In genomic region chr3:116904158-116904557, GRCm38 (mm10) we compare ENCODE assay signal across 8 mouse cellular contexts. TPM values are rescaled to one million over a fixed set of nuclear protein-coding genes. Genes with fewer than 3 reads are reported as not detected.
DNase-seq lines count a peak whose midpoint lies in the region; ATAC-seq and TF ChIP-seq lines count a peak whose summit lies in the region.

No protein-coding gene starts in this region.

- H3K9ac ChIP-seq in intestine, postnatal 0 days (ENCODE audit: low read depth, low read length) = no peak overlapping the region
- no peak overlapping the region for H3K9ac ChIP-seq in intestine, embryonic 16.5 days (ENCODE audit: low read depth, low read length)
- no peak overlapping the region for H3K9ac ChIP-seq in forebrain, embryonic 14.5 days (ENCODE audit: low read length)
- H3K9ac ChIP-seq in hindbrain, embryonic 13.5 days = no peak overlapping the region
- H3K9ac ChIP-seq in midbrain, embryonic 13.5 days (replicated peaks) = no peak overlapping the region; the same call in 1 of the 2 replicates

- H3K27me3 ChIP-seq in intestine, postnatal 0 days (replicated peaks; ENCODE audit: control insufficient read depth, insufficient read depth, low read length) = no peaks in the 10 kb centered on the region
- no peaks in the 10 kb centered on the region for H3K27me3 ChIP-seq in intestine, embryonic 16.5 days (replicated peaks; ENCODE audit: control insufficient read depth, insufficient read depth, low read length)
- H3K27me3 ChIP-seq in forebrain, embryonic 14.5 days (replicated peaks; ENCODE audit: control insufficient read depth, insufficient read depth, low read length) = no peaks in the 10 kb centered on the region
- H3K27me3 ChIP-seq in hindbrain, embryonic 13.5 days = no peaks in the 10 kb centered on the region
- no peaks in the 10 kb centered on the region for H3K27me3 ChIP-seq in midbrain, embryonic 13.5 days

- H3K4me1 ChIP-seq in intestine, postnatal 0 days (replicated peaks; ENCODE audit: control insufficient read depth, insufficient read depth, low read length) = no peaks in the 10 kb centered on the region
- H3K4me1 ChIP-seq in intestine, embryonic 16.5 days (ENCODE audit: control insufficient read depth, insufficient read depth, low read length) = no peaks in the 10 kb centered on the region
- no peaks in the 10 kb centered on the region for H3K4me1 ChIP-seq in forebrain, embryonic 14.5 days (ENCODE audit: control insufficient read depth, insufficient read depth, low read length)
- 0 out of 2 replicates have a peak, but pooled peaks cover 3% of the 10 kb centered on the region for H3K4me1 ChIP-seq in hindbrain, embryonic 13.5 days (replicated peaks)
- peaks cover 4% of the 10 kb centered on the region; the same call in 1 of the 2 replicates for H3K4me1 ChIP-seq in midbrain, embryonic 13.5 days (replicated peaks)

- intact Hi-C loops in left cerebral cortex, adult 2 months (cut with DNase I) = loop anchor here (1.0 to 5.0 kb wide), 3 partner anchors 217 to 883 kb away; no protein-coding TSS in a partner anchor

- H3K36me3 ChIP-seq in intestine, postnatal 0 days (ENCODE audit: control insufficient read depth, insufficient read depth) = peaks cover 10% of the 10 kb centered on the region; the same call in 1 of the 2 replicates
- no peaks in the 10 kb centered on the region for H3K36me3 ChIP-seq in intestine, embryonic 16.5 days (ENCODE audit: control insufficient read depth, insufficient read depth, low read length)
- no peaks in the 10 kb centered on the region for H3K36me3 ChIP-seq in forebrain, embryonic 14.5 days (ENCODE audit: control insufficient read depth, insufficient read depth, low read length)
- H3K36me3 ChIP-seq in hindbrain, embryonic 13.5 days = no peaks in the 10 kb centered on the region
- no peaks in the 10 kb centered on the region for H3K36me3 ChIP-seq in midbrain, embryonic 13.5 days

- H3K27ac ChIP-seq in intestine, postnatal 0 days (ENCODE audit: low read depth, low read length) = no peak overlapping the region
- no peak overlapping the region for H3K27ac ChIP-seq in intestine, embryonic 16.5 days (ENCODE audit: low read length)
- no peak overlapping the region for H3K27ac ChIP-seq in forebrain, embryonic 14.5 days (ENCODE audit: low read depth, low read length)
- H3K27ac ChIP-seq in hindbrain, embryonic 13.5 days = no peak overlapping the region
- H3K27ac ChIP-seq in left cerebral cortex, adult 2 months = no peak overlapping the region; the same call in 1 of the 2 replicates
- H3K27ac ChIP-seq in midbrain, embryonic 13.5 days = no peak overlapping the region

- no peak overlapping the region for H3K4me2 ChIP-seq in intestine, postnatal 0 days (replicated peaks; ENCODE audit: low read depth)
- no peak overlapping the region for H3K4me2 ChIP-seq in intestine, embryonic 16.5 days (ENCODE audit: low read depth, low read length)
- H3K4me2 ChIP-seq in forebrain, embryonic 14.5 days (ENCODE audit: low read length) = no peak overlapping the region
- H3K4me2 ChIP-seq in hindbrain, embryonic 13.5 days = no peak overlapping the region
- no peak overlapping the region for H3K4me2 ChIP-seq in midbrain, embryonic 13.5 days (replicated peaks)

- TF ChIP-seq CTCF in intestine, postnatal 0 days (IDR thresholded peaks at IDR 0.05; ENCODE audit: low read depth) = peak; percentile 86
- peak; percentile 85 for TF ChIP-seq CTCF in left cerebral cortex, adult 2 months (IDR thresholded peaks at IDR 0.05)

- H3K9me3 ChIP-seq in intestine, postnatal 0 days (ENCODE audit: control insufficient read depth) = no peaks in the 10 kb centered on the region
- H3K9me3 ChIP-seq in intestine, embryonic 16.5 days (ENCODE audit: control insufficient read depth, low read length) = no peaks in the 10 kb centered on the region
- no peaks in the 10 kb centered on the region for H3K9me3 ChIP-seq in forebrain, embryonic 14.5 days (replicated peaks; ENCODE audit: control insufficient read depth, low read length)
- no peaks in the 10 kb centered on the region for H3K9me3 ChIP-seq in hindbrain, embryonic 13.5 days
- H3K9me3 ChIP-seq in midbrain, embryonic 13.5 days = no peaks in the 10 kb centered on the region

- no peak overlapping the region for H3K4me3 ChIP-seq in intestine, postnatal 0 days (ENCODE audit: low read depth, low read length)
- H3K4me3 ChIP-seq in intestine, embryonic 16.5 days (ENCODE audit: low read length) = no peak overlapping the region
- no peak overlapping the region for H3K4me3 ChIP-seq in forebrain, embryonic 14.5 days (ENCODE audit: low read depth, low read length)
- H3K4me3 ChIP-seq in hindbrain, embryonic 13.5 days = no peak overlapping the region
- no peak overlapping the region for H3K4me3 ChIP-seq in left cerebral cortex, adult 2 months
- no peak overlapping the region for H3K4me3 ChIP-seq in midbrain, embryonic 13.5 days (replicated peaks)

- peak; percentile 17 for DNase-seq in c-Kit-positive CD71-positive TER-119-negative erythroid progenitor cells, embryonic 14.5 days (ENCODE audit: low read depth)
- DNase-seq in forebrain, embryonic 14.5 days (ENCODE audit: low spot score) = peak; percentile 86
- peak; percentile 82 for DNase-seq in left cerebral cortex, adult 2 months (ENCODE audit: extremely low spot score in 1 of 2, low spot score in 2 of 2)
- DNase-seq in telencephalon, adult 2 months (ENCODE audit: low read depth, low spot score) = peak; percentile 62

- ATAC-seq in intestine, postnatal 0 days = 0 out of 2 replicates have a peak, but pooled peaks have one; percentile 13
- ATAC-seq in intestine, embryonic 16.5 days = no peak
- peak; percentile 74 for ATAC-seq in forebrain, embryonic 14.5 days
- peak; percentile 80 for ATAC-seq in hindbrain, embryonic 13.5 days (ENCODE audit: low FRiP score)
- ATAC-seq in midbrain, embryonic 13.5 days = peak; percentile 62

- 27% methylated on average over 6 of the region's 6 CpGs for WGBS in intestine, postnatal 0 days
- WGBS in intestine, embryonic 16.5 days = 28% methylated on average over 6 of the region's 6 CpGs
- 29% methylated on average over 6 of the region's 6 CpGs for WGBS in forebrain, embryonic 14.5 days
- 21% methylated on average over 6 of the region's 6 CpGs for WGBS in hindbrain, embryonic 13.5 days
- 21% methylated on average over 6 of the region's 6 CpGs for WGBS in midbrain, embryonic 13.5 days

RNA-seq across cellular contexts. Expression of gene Frrs1, which starts 44.9 kb away (rescaled TPM):
- 18.6 and 18.9 TPM in 2 replicates for polyA plus RNA-seq in intestine, postnatal 0 days (2015; fragmentation: Nextera tagmentation; extraction: Ambion mirVana)
- polyA plus RNA-seq in intestine, embryonic 16.5 days (2015; fragmentation: Nextera tagmentation; extraction: Ambion mirVana) = 44.6 and 44.7 TPM in 2 replicates
- 1.9 and 3.1 TPM in 2 replicates for polyA plus RNA-seq in forebrain, embryonic 14.5 days (2014; fragmentation: Nextera tagmentation; extraction: Ambion mirVana)
- 3.4 and 3.9 TPM in 2 replicates for polyA plus RNA-seq in hindbrain, embryonic 13.5 days (2015; fragmentation: Nextera tagmentation; extraction: Ambion mirVana)
- total RNA-seq in left cerebral cortex, adult 2 months (2021) = 1 to 10 TPM in 1 of 2 experiments, under 1 TPM in 1; 0.57 to 1.1 TPM
- polyA plus RNA-seq in midbrain, embryonic 13.5 days (2015; fragmentation: Nextera tagmentation; extraction: Ambion mirVana) = 2.6 and 3.6 TPM in 2 replicates

Comparison
In these comparisons a context has a peak if more than half of its experiments do, and no peak if none do; other contexts are left out.
1. DNase-seq: peak in every context shown above with its lines; median percentile 86 in forebrain, embryonic 14.5 days; 82 in left cerebral cortex, adult 2 months; 62 in telencephalon, adult 2 months; 17 in c-Kit-positive CD71-positive TER-119-negative erythroid progenitor cells, embryonic 14.5 days.